Mouse (Mus musculus) common myeloid progenitor, adult 5-6 weeks (primary cell): ENCODE data around the gene Klk1b5. TPM values are rescaled to one million over a fixed set of nuclear protein-coding genes. Genes with fewer than 3 reads are reported as not detected.
A peak's percentile ranks its signal among the peaks of the same experiment; 100 is the strongest.
"Not testable (repeated sequence)": the region's sequence is repeated elsewhere in the genome, so short reads cannot be mapped to it uniquely, and the experiment has no call there.

Experiments
- ATAC-seq: replicated peaks from 2 replicates; pipeline ENCODE4 v1.8.0; 2016; ENCODE audit warnings: low read depth, mild to moderate bottlenecking, moderate TSS enrichment, inconsistent platforms; ENCODE audit not compliant: poor library complexity, severe bottlenecking
- total RNA-seq: library from RNA; stranded (forward); fragments of 200-1000, 187-1606 nt; gene quantifications from 2 replicates; pipeline ENCODE4 v1.2.3, GENCODE M21; 2017

Klk1b5 gene
- total RNA-seq, 1 experiment from 2014 or later, result not detected

GRCm38 (mm10) chr7:44250732-44251275 is 35.1 kb downstream of the Klk1b5 start:
- not testable (repeated sequence) for ATAC-seq

DNA sequence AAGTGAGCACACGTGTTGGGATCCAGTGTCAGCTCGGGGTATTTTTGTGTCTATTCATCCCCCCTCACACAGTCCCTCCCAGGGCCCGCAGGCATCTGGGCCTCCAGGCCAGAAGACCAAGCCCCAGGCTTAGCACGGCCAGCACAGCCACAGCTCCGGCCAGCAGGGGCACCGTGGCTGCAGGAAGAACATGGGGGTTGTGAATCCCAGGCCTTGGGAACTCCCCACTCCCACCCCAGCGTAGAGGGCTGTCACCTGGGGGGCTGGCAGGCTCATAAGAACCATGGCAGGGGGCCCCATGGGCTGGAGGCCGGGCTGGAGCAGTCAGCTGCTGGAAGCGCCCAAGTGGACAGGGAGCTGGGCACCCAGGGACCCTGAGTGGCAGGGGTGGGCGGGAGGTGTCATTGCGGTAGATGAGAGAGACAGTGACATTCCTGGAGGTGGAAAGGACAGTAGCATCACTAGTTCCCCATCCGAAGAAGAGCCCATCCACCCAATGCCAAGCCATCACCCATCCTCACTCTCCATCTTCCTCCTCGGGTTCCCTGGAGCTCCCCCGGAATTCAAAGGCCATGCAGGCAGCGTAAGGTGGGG is 37.4 kb downstream of the Klk1b5 start:
- no peak for ATAC-seq

- no peak for ATAC-seq
These were observed 39.2 kb downstream of the Klk1b5 start for GRCm38 (mm10) chr7:44254930-44255329.

GRCm38 (mm10) chr7:44257278-44257677 is 41.5 kb downstream of the Klk1b5 start, which contains the start of gene Acp4:
Gene Acp4 (minus strand): TSS chr7:44257378.
- ATAC-seq, result no peak

GRCm38 (mm10) chr7:44260410-44260809 is 44.7 kb downstream of the Klk1b5 start:
- no peak for ATAC-seq

- no peak for ATAC-seq
These were observed 45.4 kb downstream of the Klk1b5 start, which contains the start of gene Gm15517 for GRCm38 (mm10) chr7:44261147-44261546. Gene Gm15517 (plus strand): TSS chr7:44261447.

- peak; percentile 95 for ATAC-seq
These were observed 47.3 kb downstream of the Klk1b5 start for GRCm38 (mm10) chr7:44262791-44263643.

GRCm38 (mm10) chr7:44268117-44268516 is 52.4 kb downstream of the Klk1b5 start:
- ATAC-seq, result no peak

GRCm38 (mm10) chr7:44269397-44269796 is 53.7 kb downstream of the Klk1b5 start:
- peak; percentile 43; the same call in 1 of the 2 replicates for ATAC-seq

Other genes starting within 250 kb of the Klk1b5 start
- not detected in 2 replicates for gene Klk1b1, start 249.2 kb upstream of the Klk1b5 start, total RNA-seq
- gene Klk1b9, start 239.9 kb upstream of the Klk1b5 start, total RNA-seq, result not detected in 2 replicates
- not detected in 2 replicates for gene Klk1b11, start 220.1 kb upstream of the Klk1b5 start, total RNA-seq
- not detected in 2 replicates for gene Klk1b26, start 203.8 kb upstream of the Klk1b5 start, total RNA-seq
- not detected in 2 replicates for gene Klk1b27, start 163.7 kb upstream of the Klk1b5 start, total RNA-seq
- not detected in 2 replicates for gene Klk1b21, start 113.6 kb upstream of the Klk1b5 start, total RNA-seq
- gene Klk1b22, start 103.3 kb upstream of the Klk1b5 start, total RNA-seq, result not detected in 2 replicates
- not detected in 2 replicates for gene Klk1b16, start 79.2 kb upstream of the Klk1b5 start, total RNA-seq
- gene Klk1b24, start 27.7 kb upstream of the Klk1b5 start, total RNA-seq, result not detected in 2 replicates
- gene Klk1b3, start 17.8 kb upstream of the Klk1b5 start, total RNA-seq, result not detected in 2 replicates
- not detected in 2 replicates for gene Klk1b4, start 8.5 kb upstream of the Klk1b5 start, total RNA-seq
- gene Klk1, start 9.4 kb downstream of the Klk1b5 start, total RNA-seq, result not detected in 2 replicates
- gene Gm36864, start 20.2 kb downstream of the Klk1b5 start, total RNA-seq, result not detected in 2 replicates
- 0.55 and 0.73 TPM in 2 replicates for gene 1700028J19Rik, start 30.8 kb downstream of the Klk1b5 start, total RNA-seq
- 97.3 and 107 TPM in 2 replicates for gene 2410002F23Rik, start 30.8 kb downstream of the Klk1b5 start, total RNA-seq
- not detected in 2 replicates for gene Acp4, start 41.4 kb downstream of the Klk1b5 start, total RNA-seq
- not detected in 2 replicates for gene Gm15517, start 45.5 kb downstream of the Klk1b5 start, total RNA-seq
- 2.7 and 5.5 TPM in 2 replicates for gene Clec11a, start 91.0 kb downstream of the Klk1b5 start, total RNA-seq
- not detected in 2 replicates for gene Shank1, start 94.3 kb downstream of the Klk1b5 start, total RNA-seq
- gene Syt3, start 168.2 kb downstream of the Klk1b5 start, total RNA-seq, result 0.58 and 0.64 TPM in 2 replicates
- gene 1700008O03Rik, start 169.9 kb downstream of the Klk1b5 start, total RNA-seq, result 0.78 TPM in 1 of 2 replicates, not detected in the other
- not detected in 2 replicates for gene Lrrc4b, start 213.1 kb downstream of the Klk1b5 start, total RNA-seq
- not detected in 2 replicates for gene Aspdh, start 249.4 kb downstream of the Klk1b5 start, total RNA-seq